Mouse (Mus musculus) CH12.LX (cell line): ENCODE data around the gene Als2cl. TPM values are rescaled to one million over a fixed set of nuclear protein-coding genes. Genes with fewer than 3 reads are reported as not detected.
A peak's percentile ranks its signal among the peaks of the same experiment; 100 is the strongest.

Source experiments
- DNase-seq: peaks from one replicate; pipeline ENCODE4 v3.0.0-alpha.2; 2013; ENCODE audit errors: extremely low read depth
- H3K27ac ChIP-seq: 2 replicates; pipeline ENCODE4 v1.5.1; 2012; ENCODE audit warnings: low read depth, mild to moderate bottlenecking, control low read depth, moderate library complexity; ENCODE audit not compliant: insufficient read depth
- H3K27me3 ChIP-seq: replicated peaks from 2 replicates; pipeline ENCODE3; 2012; ENCODE audit warnings: inconsistent platforms
- H3K36me3 ChIP-seq, 2 experiments: replicated peaks in 1 of 2; 2 replicates each; pipeline versions ENCODE3 to v1.6.1; 2012; ENCODE audit warnings: inconsistent platforms in 1 of 2, low read length in 1 of 2, mild to moderate bottlenecking in 1 of 2, mixed read lengths in 1 of 2, moderate library complexity in 1 of 2; ENCODE audit not compliant: control insufficient read depth in 1 of 2, insufficient read depth in 1 of 2
- H3K4me1 ChIP-seq, 2 experiments: 2 replicates each; pipeline ENCODE4 v1.6.1; 2012; ENCODE audit warnings: inconsistent platforms in 1 of 2, moderate library complexity in 1 of 2; ENCODE audit not compliant: insufficient read depth in 2 of 2, control insufficient read depth in 1 of 2
- H3K4me2 ChIP-seq: 2 replicates; pipeline ENCODE4 v1.6.1; 2012; ENCODE audit warnings: low read depth, mild to moderate bottlenecking, control low read depth; ENCODE audit not compliant: poor library complexity, insufficient read depth, severe bottlenecking
- H3K4me3 ChIP-seq, 3 experiments: fragments of 150-350 bp in 1 of 3; sonication (generic) in 1 of 3; replicated peaks in 1 of 3; 2 replicates each; pipeline versions ENCODE3 to v1.5.1; 2011 to 2012; ENCODE audit warnings: low read depth in 2 of 3, low read length in 2 of 3, mild to moderate bottlenecking in 2 of 3, moderate library complexity in 2 of 3, control low read depth in 1 of 3, improper control_type of control experiment in 1 of 3, inconsistent platforms in 1 of 3, mixed read lengths in 1 of 3; ENCODE audit not compliant: poor library complexity in 1 of 3
- H3K79me2 ChIP-seq: replicated peaks from 2 replicates; pipeline ENCODE4 v1.6.1; 2012; ENCODE audit warnings: mild to moderate bottlenecking, moderate library complexity; ENCODE audit not compliant: control insufficient read depth, poor library complexity, insufficient read depth, severe bottlenecking; ENCODE audit errors: extremely low read depth
- H3K9ac ChIP-seq: 2 replicates; pipeline ENCODE4 v1.6.1; 2012; ENCODE audit warnings: low read depth, mild to moderate bottlenecking, control low read depth, moderate library complexity; ENCODE audit not compliant: insufficient read depth
- H3K9me3 ChIP-seq: replicated peaks from 2 replicates; pipeline ENCODE3; 2012; ENCODE audit warnings: low read length, inconsistent platforms, mixed read lengths
- CHD1 ChIP-seq: IDR thresholded peaks from 2 replicates; pipeline ENCODE4 v1.6.1; 2012; ENCODE audit warnings: low read depth, low read length, improper control_type of control experiment, inconsistent platforms
- HCFC1 ChIP-seq: IDR thresholded peaks from 2 replicates; pipeline ENCODE4 v1.6.1; 2012; ENCODE audit warnings: low read depth, mild to moderate bottlenecking, inconsistent platforms, low read length, improper control_type of control experiment
- IRF4 ChIP-seq: IDR thresholded peaks from 2 replicates; pipeline ENCODE4 v1.6.1; 2014; ENCODE audit warnings: low read depth, mild to moderate bottlenecking, inconsistent platforms, low read length, improper control_type of control experiment
- KAT2A ChIP-seq: IDR thresholded peaks from 2 replicates; pipeline ENCODE4 v1.6.1; 2012; ENCODE audit warnings: low read length, improper control_type of control experiment, inconsistent platforms; ENCODE audit not compliant: insufficient replicate concordance
- MEF2A ChIP-seq: IDR thresholded peaks from 2 replicates; pipeline ENCODE4 v1.6.1; 2014; ENCODE audit warnings: low read depth, mild to moderate bottlenecking, inconsistent platforms, low read length, improper control_type of control experiment, borderline replicate concordance
- PAX5 ChIP-seq: IDR thresholded peaks from 2 replicates; pipeline ENCODE4 v1.6.1; 2012; ENCODE audit warnings: low read length, inconsistent platforms, mixed read lengths
- POLR2A ChIP-seq: IDR thresholded peaks from 2 replicates; pipeline ENCODE4 v1.6.1; 2011; ENCODE audit warnings: low read depth, mild to moderate bottlenecking, improper control_type of control experiment, low read length
- RCOR1 ChIP-seq: conservative IDR thresholded peaks from 2 replicates; pipeline ENCODE4 v1.6.1; 2012; ENCODE audit warnings: low read depth, mild to moderate bottlenecking, inconsistent platforms, low read length, improper control_type of control experiment
- TCF12 ChIP-seq: IDR thresholded peaks from 2 replicates; pipeline ENCODE4 v1.6.1; 2014; ENCODE audit warnings: low read depth, mild to moderate bottlenecking, inconsistent platforms, low read length, improper control_type of control experiment
- USF1 ChIP-seq: IDR thresholded peaks from 2 replicates; pipeline ENCODE4 v1.6.1; 2014; ENCODE audit warnings: low read depth, mild to moderate bottlenecking, inconsistent platforms, low read length, improper control_type of control experiment
- ZC3H11A ChIP-seq: IDR thresholded peaks from 2 replicates; pipeline ENCODE4 v1.6.1; 2012; ENCODE audit warnings: low read depth, mild to moderate bottlenecking, inconsistent platforms, low read length, improper control_type of control experiment
- dilution Hi-C: fragments of 300-500 bp; cut with MboI; formaldehyde crosslinking; loops from 2 replicates; pipeline ENCODE4 v1.14.3; 2020; ENCODE audit warnings: low sequenced_read_pairs; ENCODE audit not compliant: extremely low pct_unique_long_range_greater_than_20kb, extremely low pct_ligation_motif_present
- in situ Hi-C: fragments of 300-500 bp; cut with MboI; formaldehyde crosslinking; loops from 3 replicates; pipeline ENCODE4 v1.14.3; 2019; ENCODE audit warnings: low sequenced_read_pairs, low pct_ligation_motif_present, low pct_unique_long_range_greater_than_20kb, mixed read lengths
- polyA plus RNA-seq: library from polyadenylated mRNA; unstranded; fragments of >175 nt; gene quantifications from 2 replicates; pipeline ENCODE4 v1.2.1, GENCODE M21; 2012; ENCODE audit warnings: low read depth; ENCODE audit not compliant: insufficient read length
- total RNA-seq, 2 experiments: library from RNA; depleted of rRNA; stranded (reverse); fragments of 300-350 nt in 1 of 2; fragments of >200 nt in 1 of 2; gene quantifications; 2 replicates each; pipeline ENCODE4 v1.2.3; 2012 to 2014

The Als2cl gene
- total and polyA plus RNA-seq, 3 experiments, result 2.4 to 3.4 (median 2.5) TPM

GRCm38 (mm10) chr9:110896595-110896994, 16.9 kb downstream of the Als2cl start:
- peaks cover 0 to 72% of the 10 kb centered on the region in 2 experiments for H3K36me3 ChIP-seq
- in situ Hi-C loops, result no loop called here
- no peak for DNase-seq

GRCm38 (mm10) chr9:110899451-110900008, 19.9 kb downstream of the Als2cl start:
- Histone ChIP-seq H3K4me2 (no peak overlapping the region), H3K27ac (no peak overlapping the region), H3K27me3 (no peaks in the 10 kb centered on the region), H3K79me2 (no peaks in the 10 kb centered on the region), H3K4me1 (peaks cover 4 to 28% of the 10 kb centered on the region in 2 experiments; a peak in 3 of 4 replicates), H3K4me3 (no peak overlapping the region), H3K9me3 (no peaks in the 10 kb centered on the region), H3K9ac (no peak overlapping the region), H3K36me3 (peaks cover 0 to 50% of the 10 kb centered on the region in 2 experiments)
- TF ChIP-seq IRF4 (no peak), CHD1 (no peak), TCF12 (no peak), ZC3H11A (no peak), PAX5 (no peak)
- in situ Hi-C loops, result no loop called here
- DNase-seq, result no peak
- dilution Hi-C loops, result no loop called here

More at GRCm38 (mm10) chr9:110896595-110896994, 16.9 kb downstream of the Als2cl start:
- Histone ChIP-seq H3K27me3 (no peaks in the 10 kb centered on the region), H3K4me3 (no peak overlapping the region), H3K9me3 (no peaks in the 10 kb centered on the region), H3K9ac (no peak overlapping the region), H3K4me1 (peaks cover 4 to 28% of the 10 kb centered on the region in 2 experiments; a peak in 3 of 4 replicates), H3K27ac (no peak overlapping the region), H3K79me2 (no peaks in the 10 kb centered on the region), H3K4me2 (no peak overlapping the region)
- TF ChIP-seq PAX5 (no peak), RCOR1 (no peak), POLR2A (no peak), USF1 (peak; percentile 10; the same call in 1 of the 2 replicates)
- dilution Hi-C loops, result no loop called here

- Histone ChIP-seq H3K4me2 (no peak overlapping the region), H3K27me3 (no peaks in the 10 kb centered on the region), H3K9me3 (no peaks in the 10 kb centered on the region), H3K79me2 (no peaks in the 10 kb centered on the region), H3K4me1 (peaks cover 4 to 28% of the 10 kb centered on the region in 2 experiments; a peak in 3 of 4 replicates), H3K4me3 (no peak overlapping the region), H3K27ac (no peak overlapping the region), H3K9ac (no peak overlapping the region), H3K36me3 (peaks cover 0 to 34% of the 10 kb centered on the region in 2 experiments)
- DNase-seq, result no peak
- in situ Hi-C loops, result no loop called here
- dilution Hi-C loops, result no loop called here
- TF ChIP-seq KAT2A (no peak), MEF2A (no peak), HCFC1 (no peak)
Observed at GRCm38 (mm10) chr9:110901204-110901603, 21.5 kb downstream of the Als2cl start.
